ENCODE assay signal across 8 mouse cellular contexts in genomic region chr11:19531255-19532003, GRCm38 (mm10).
A peak's percentile ranks its signal among the peaks of the same experiment; 100 is the strongest.
DNase-seq lines count a peak whose midpoint lies in the region; ATAC-seq and TF ChIP-seq lines count a peak whose summit lies in the region.

No protein-coding gene starts in this region.

- DNase-seq in ES-E14 (ENCODE audit: low read depth, low spot score) (no peak), MN1 (ENCODE audit: low spot score) (no peak), adipocyte (ENCODE audit: low spot score) (no peak)
- DNase-seq in embryo, embryonic 10 days (ENCODE audit: low spot score), result peak; percentile 95
- peak; percentile 30 for DNase-seq in kidney, adult 11 months
- DNase-seq in lung, postnatal 14 days, result peak; percentile 13
- DNase-seq in testis, postnatal 14 days (ENCODE audit: low spot score), result no peak

- no peak overlapping the region for H3K9ac ChIP-seq in ES-E14 (ENCODE audit: insufficient read depth, low read depth, low read length, poor library complexity, severe bottlenecking)

- H3K4me3 ChIP-seq in ES-E14 (ENCODE audit: insufficient read depth in 1 of 2, low read depth in 1 of 2, low read length in 2 of 2, poor library complexity in 1 of 2, severe bottlenecking in 1 of 2), result no peak overlapping the region

- H3K27ac ChIP-seq in ES-E14 (ENCODE audit: insufficient read depth, low read depth, low read length, poor library complexity, severe bottlenecking), result 0 out of 2 replicates have a peak overlapping the region, but pooled peaks have one; percentile 28

- H3K9me3 ChIP-seq in ES-E14 (ENCODE audit: control insufficient read depth, insufficient read depth, low read depth, low read length), result no peaks in the 10 kb centered on the region

- in situ Hi-C loops in ES-E14 (cut with MboI; ENCODE audit: low sequenced_read_pairs in 2 of 2, unreplicated experiment in 2 of 2), result no loop called here

- no peaks in the 10 kb centered on the region for H3K4me1 ChIP-seq in ES-E14 (ENCODE audit: control insufficient read depth in 2 of 2, insufficient read depth in 2 of 2, low read length in 2 of 2, poor library complexity in 1 of 2)

- no peaks in the 10 kb centered on the region for H3K36me3 ChIP-seq in ES-E14 (ENCODE audit: control insufficient read depth, insufficient read depth, low read length, poor library complexity, severe bottlenecking)

- no peak for ATAC-seq in granulocyte monocyte progenitor cell, adult 5-6 weeks (replicated peaks; ENCODE audit: poor library complexity, severe bottlenecking)

TF ChIP-seq in ES-E14, 5 proteins besides CTCF, POLR2A, EP300 and RAD21:
- TF ChIP-seq MAFK (IDR thresholded peaks at IDR 0.05; ENCODE audit: insufficient read depth, low read depth, low read length) (no peak), HCFC1 (IDR thresholded peaks at IDR 0.05; ENCODE audit: borderline replicate concordance, insufficient read depth, low read length) (no peak), CHD2 (IDR thresholded peaks at IDR 0.05; ENCODE audit: low read depth, low read length) (no peak), ZC3H11A (IDR thresholded peaks at IDR 0.05; ENCODE audit: borderline replicate concordance, low read depth, low read length) (no peak), ZNF384 (IDR thresholded peaks at IDR 0.05; ENCODE audit: low read depth, low read length) (no peak)

Comparison
In these comparisons a context has a peak if more than half of its experiments do, and no peak if none do; other contexts are left out.
1. DNase-seq: peak in embryo, embryonic 10 days (single experiment), kidney, adult 11 months (single experiment) and lung, postnatal 14 days (single experiment); none in ES-E14 (single experiment), MN1 (single experiment), adipocyte (single experiment) and testis, postnatal 14 days (single experiment).